Comparison of ENCODE assay signal across 24 mouse cellular contexts in genomic region chr8:81614135-81614534, GRCm38 (mm10).
"Had no signal": no experiment of that assay in that cellular context is flagged by ENCODE, and none has a peak within 500 bp of the region (broad histone marks: within the 10 kb centered on the region; RNA-seq: fewer than 3 reads in every experiment).

No protein-coding gene starts in this region.

- H3K9me3 ChIP-seq: heart, embryonic 10.5 days; heart, embryonic 12.5 days; hindbrain, embryonic 10.5 days; hindbrain, embryonic 12.5 days; kidney, embryonic 15.5 days; limb, embryonic 13.5 days; limb, embryonic 15.5 days; liver, embryonic 12.5 days had no signal

- H3K27ac ChIP-seq: gastrocnemius, adult 2 months; heart, embryonic 10.5 days; hindbrain, embryonic 10.5 days; hindbrain, embryonic 12.5 days; hindbrain, embryonic 14.5 days; kidney, embryonic 15.5 days; kidney, postnatal 0 days; limb, embryonic 13.5 days; limb, embryonic 15.5 days; liver, embryonic 12.5 days; liver, embryonic 14.5 days had no signal

- H3K4me2 ChIP-seq: heart, embryonic 12.5 days; hindbrain, embryonic 12.5 days; hindbrain, embryonic 14.5 days; kidney, embryonic 15.5 days; limb, embryonic 13.5 days; limb, embryonic 15.5 days; liver, embryonic 12.5 days had no signal

- H3K9ac ChIP-seq: heart, embryonic 12.5 days; hindbrain, embryonic 12.5 days; hindbrain, embryonic 14.5 days; kidney, embryonic 15.5 days; limb, embryonic 13.5 days; limb, embryonic 15.5 days; liver, embryonic 12.5 days; liver, embryonic 14.5 days had no signal

- H3K4me3 ChIP-seq: gastrocnemius, adult 2 months; heart, embryonic 10.5 days; heart, embryonic 12.5 days; hindbrain, embryonic 10.5 days; hindbrain, embryonic 12.5 days; kidney, embryonic 15.5 days; limb, embryonic 13.5 days; limb, embryonic 15.5 days; liver, embryonic 12.5 days had no signal

- H3K27me3 ChIP-seq: heart, embryonic 12.5 days; hindbrain, embryonic 12.5 days; kidney, embryonic 15.5 days; limb, embryonic 15.5 days; liver, embryonic 12.5 days had no signal

- H3K36me3 ChIP-seq: heart, embryonic 10.5 days; heart, embryonic 12.5 days; hindbrain, embryonic 10.5 days; hindbrain, embryonic 12.5 days; kidney, embryonic 15.5 days; limb, embryonic 13.5 days; limb, embryonic 15.5 days; liver, embryonic 12.5 days had no signal

- DNase-seq: gastrocnemius, adult 2 months; gastrocnemius, postnatal 14 days; heart, adult 18-20 months; heart, postnatal 10 days; heart, postnatal 4 days; kidney, adult 18-20 months; kidney, adult 8-10 months; kidney, postnatal 36 days; layer of hippocampus, adult 9-11 months; layer of hippocampus, postnatal 36 days; left cerebral cortex, postnatal 4 days had no signal

- ATAC-seq: hindbrain, embryonic 16.5 days; intestine, embryonic 16.5 days; liver, embryonic 12.5 days had no signal

- H3K4me1 ChIP-seq: heart, embryonic 10.5 days; hindbrain, embryonic 10.5 days; hindbrain, embryonic 12.5 days; kidney, embryonic 15.5 days; limb, embryonic 15.5 days; liver, embryonic 12.5 days had no signal
